ENCODE assay signal across 15 mouse cellular contexts in genomic region chr5:117873807-117874206, GRCm38 (mm10).
DNase-seq lines count a peak whose midpoint lies in the region; ATAC-seq and TF ChIP-seq lines count a peak whose summit lies in the region.
"Had no signal": no experiment of that assay in that cellular context is flagged by ENCODE, and none has a peak within 500 bp of the region (broad histone marks: within the 10 kb centered on the region; RNA-seq: fewer than 3 reads in every experiment).

No protein-coding gene starts in this region.

- no peak overlapping the region for H3K4me2 ChIP-seq in forebrain, embryonic 16.5 days (ENCODE audit: low read length)
- no peak overlapping the region for H3K4me2 ChIP-seq in forebrain, postnatal 0 days (ENCODE audit: low read depth)
- H3K4me2 ChIP-seq in intestine, embryonic 15.5 days (replicated peaks), result no peak overlapping the region
- no peak overlapping the region for H3K4me2 ChIP-seq in stomach, postnatal 0 days (replicated peaks; ENCODE audit: low read depth)
- no peak overlapping the region for H3K4me2 ChIP-seq in intestine, embryonic 16.5 days (ENCODE audit: low read depth, low read length)
- H3K4me2 ChIP-seq: kidney, embryonic 15.5 days; liver, embryonic 13.5 days; midbrain, embryonic 11.5 days had no signal

- no peak for TF ChIP-seq CTCF in forebrain, postnatal 0 days (IDR thresholded peaks at IDR 0.05; ENCODE audit: low read depth)
- TF ChIP-seq CTCF in cerebellum, adult 2 months (IDR thresholded peaks at IDR 0.05; ENCODE audit: borderline replicate concordance, insufficient read depth, low read depth, low read length), result no peak
- no peak for TF ChIP-seq CTCF in gastrocnemius, adult 2 months (IDR thresholded peaks at IDR 0.05)
- TF ChIP-seq CTCF in stomach, postnatal 0 days (IDR thresholded peaks at IDR 0.05; ENCODE audit: low read depth), result no peak

- no peaks in the 10 kb centered on the region for H3K27me3 ChIP-seq in forebrain, embryonic 16.5 days (replicated peaks; ENCODE audit: control insufficient read depth, insufficient read depth, low read length)
- H3K27me3 ChIP-seq in forebrain, postnatal 0 days (ENCODE audit: insufficient read depth, low read length), result no peaks in the 10 kb centered on the region
- no peaks in the 10 kb centered on the region for H3K27me3 ChIP-seq in cerebellum, adult 2 months (ENCODE audit: control insufficient read depth, insufficient read depth, low read length)
- H3K27me3 ChIP-seq in intestine, embryonic 15.5 days (replicated peaks), result no peaks in the 10 kb centered on the region
- H3K27me3 ChIP-seq in stomach, postnatal 0 days (ENCODE audit: control insufficient read depth, insufficient read depth, low read length), result no peaks in the 10 kb centered on the region
- no peaks in the 10 kb centered on the region for H3K27me3 ChIP-seq in intestine, embryonic 16.5 days (replicated peaks; ENCODE audit: control insufficient read depth, insufficient read depth, low read length)
- H3K27me3 ChIP-seq: kidney, embryonic 15.5 days; liver, embryonic 13.5 days had no signal

- no peak for TF ChIP-seq POLR2A in cerebellum, adult 2 months (IDR thresholded peaks at IDR 0.05; ENCODE audit: borderline replicate concordance, insufficient read depth, low read length)

- TF ChIP-seq EP300 in stomach, postnatal 0 days (optimal IDR thresholded peaks at IDR 0.05), result no peak

- H3K36me3 ChIP-seq in forebrain, embryonic 16.5 days (ENCODE audit: control insufficient read depth, insufficient read depth), result no peaks in the 10 kb centered on the region
- H3K36me3 ChIP-seq in forebrain, postnatal 0 days (ENCODE audit: insufficient read depth), result no peaks in the 10 kb centered on the region
- H3K36me3 ChIP-seq in intestine, embryonic 15.5 days, result no peaks in the 10 kb centered on the region
- no peaks in the 10 kb centered on the region for H3K36me3 ChIP-seq in stomach, postnatal 0 days (ENCODE audit: control insufficient read depth, insufficient read depth, low read length)
- H3K36me3 ChIP-seq in intestine, embryonic 16.5 days (ENCODE audit: control insufficient read depth, insufficient read depth, low read length), result no peaks in the 10 kb centered on the region
- H3K36me3 ChIP-seq: kidney, embryonic 15.5 days; limb, embryonic 10.5 days; liver, embryonic 13.5 days had no signal

- no peak overlapping the region for H3K4me3 ChIP-seq in forebrain, embryonic 16.5 days (replicated peaks; ENCODE audit: low read length)
- no peak overlapping the region for H3K4me3 ChIP-seq in forebrain, postnatal 0 days (ENCODE audit: low read depth, low read length)
- H3K4me3 ChIP-seq in cerebellum, adult 2 months (replicated peaks; ENCODE audit: insufficient read depth, low read depth, low read length), result no peak overlapping the region
- no peak overlapping the region for H3K4me3 ChIP-seq in gastrocnemius, adult 2 months
- H3K4me3 ChIP-seq in intestine, embryonic 15.5 days (replicated peaks), result no peak overlapping the region
- no peak overlapping the region for H3K4me3 ChIP-seq in stomach, postnatal 0 days (ENCODE audit: low read depth, low read length)
- no peak overlapping the region for H3K4me3 ChIP-seq in intestine, embryonic 16.5 days (ENCODE audit: low read length)
- H3K4me3 ChIP-seq: kidney, embryonic 15.5 days; limb, embryonic 10.5 days; liver, embryonic 13.5 days had no signal

- 72% methylated on average over 8 of the region's 8 CpGs for WGBS in forebrain, embryonic 16.5 days
- WGBS in forebrain, postnatal 0 days, result 56% methylated on average over 8 of the region's 8 CpGs
- 11% methylated on average over 8 of the region's 8 CpGs for WGBS in cerebellum, adult 2 months
- WGBS in intestine, embryonic 15.5 days, result 85% methylated on average over 8 of the region's 8 CpGs
- 80% methylated on average over 8 of the region's 8 CpGs for WGBS in stomach, postnatal 0 days
- WGBS in intestine, embryonic 16.5 days, result 85% methylated on average over 8 of the region's 8 CpGs

- 0 out of 2 replicates have a peak, but pooled peaks have one; percentile 33 for ATAC-seq in forebrain, embryonic 16.5 days
- no peak for ATAC-seq in forebrain, postnatal 0 days
- no peak for ATAC-seq in intestine, embryonic 15.5 days
- no peak for ATAC-seq in stomach, postnatal 0 days (ENCODE audit: low FRiP score, low TSS enrichment)
- no peak for ATAC-seq in intestine, embryonic 16.5 days

- DNase-seq in forebrain, postnatal 0 days, result no peak
- DNase-seq in brain, adult 2 months (ENCODE audit: low read depth, low spot score), result peak; percentile 90
- DNase-seq in cerebellum, adult 2 months, result peak; percentile 80 to 88
- peak; percentile 79 for DNase-seq in gastrocnemius, adult 2 months
- no peak for DNase-seq in stomach, postnatal 0 days (ENCODE audit: low spot score)
- DNase-seq: embryo, embryonic 11 days; heart, postnatal 14 days; liver, embryonic 13.5 days; lung, postnatal 10 days had no signal

- no peak overlapping the region for H3K27ac ChIP-seq in forebrain, embryonic 16.5 days (ENCODE audit: low read length)
- H3K27ac ChIP-seq in forebrain, postnatal 0 days (ENCODE audit: low read depth, low read length), result no peak overlapping the region
- H3K27ac ChIP-seq in cerebellum, adult 2 months (ENCODE audit: insufficient read depth, low read length), result 0 out of 2 replicates have a peak overlapping the region, but pooled peaks have one; percentile 57
- no peak overlapping the region for H3K27ac ChIP-seq in gastrocnemius, adult 2 months
- H3K27ac ChIP-seq in intestine, embryonic 15.5 days, result no peak overlapping the region
- H3K27ac ChIP-seq in stomach, postnatal 0 days (replicated peaks), result no peak overlapping the region
- H3K27ac ChIP-seq in intestine, embryonic 16.5 days (ENCODE audit: low read length), result no peak overlapping the region
- H3K27ac ChIP-seq: kidney, embryonic 15.5 days; limb, embryonic 10.5 days; liver, embryonic 13.5 days had no signal

- H3K4me1 ChIP-seq in forebrain, embryonic 16.5 days (replicated peaks; ENCODE audit: control insufficient read depth, insufficient read depth, low read length), result peaks cover 5% of the 10 kb centered on the region
- no peaks in the 10 kb centered on the region for H3K4me1 ChIP-seq in forebrain, postnatal 0 days (ENCODE audit: insufficient read depth)
- peaks cover 29% of the 10 kb centered on the region for H3K4me1 ChIP-seq in cerebellum, adult 2 months (ENCODE audit: control insufficient read depth, insufficient read depth, low read length)
- no peaks in the 10 kb centered on the region for H3K4me1 ChIP-seq in intestine, embryonic 15.5 days (replicated peaks)
- no peaks in the 10 kb centered on the region for H3K4me1 ChIP-seq in stomach, postnatal 0 days (replicated peaks; ENCODE audit: control insufficient read depth, insufficient read depth)
- H3K4me1 ChIP-seq in intestine, embryonic 16.5 days (ENCODE audit: control insufficient read depth, insufficient read depth, low read length), result no peaks in the 10 kb centered on the region
- H3K4me1 ChIP-seq: limb, embryonic 10.5 days; liver, embryonic 13.5 days had no signal

- intact Hi-C loops in gastrocnemius, adult 2 months (cut with DNase I), result no loop called here

- H3K9ac ChIP-seq in forebrain, embryonic 16.5 days (replicated peaks; ENCODE audit: low read depth, low read length), result no peak overlapping the region
- no peak overlapping the region for H3K9ac ChIP-seq in forebrain, postnatal 0 days
- no peak overlapping the region for H3K9ac ChIP-seq in intestine, embryonic 15.5 days
- no peak overlapping the region for H3K9ac ChIP-seq in stomach, postnatal 0 days (ENCODE audit: low read length)
- no peak overlapping the region for H3K9ac ChIP-seq in intestine, embryonic 16.5 days (ENCODE audit: low read depth, low read length)
- H3K9ac ChIP-seq: kidney, embryonic 15.5 days; liver, embryonic 13.5 days had no signal

- H3K9me3 ChIP-seq in forebrain, embryonic 16.5 days (ENCODE audit: control insufficient read depth, low read length), result no peaks in the 10 kb centered on the region
- H3K9me3 ChIP-seq in forebrain, postnatal 0 days (ENCODE audit: low read length), result no peaks in the 10 kb centered on the region
- H3K9me3 ChIP-seq in intestine, embryonic 15.5 days, result no peaks in the 10 kb centered on the region
- H3K9me3 ChIP-seq in stomach, postnatal 0 days (ENCODE audit: control insufficient read depth, low read length), result no peaks in the 10 kb centered on the region
- H3K9me3 ChIP-seq in intestine, embryonic 16.5 days (ENCODE audit: control insufficient read depth, low read length), result no peaks in the 10 kb centered on the region
- H3K9me3 ChIP-seq: kidney, embryonic 15.5 days; limb, embryonic 10.5 days had no signal

Comparison
In these comparisons a context has a peak if more than half of its experiments do, and no peak if none do; other contexts are left out.
1. DNase-seq: peak in brain, adult 2 months (single experiment), cerebellum, adult 2 months (2 of 2) and gastrocnemius, adult 2 months (single experiment); none in forebrain, postnatal 0 days (single experiment) and stomach, postnatal 0 days (single experiment).